Mouse (Mus musculus) ES-E14 (cell line): ENCODE measurements at regions not wholly inside any gene's neighbourhood (a gene's known extent, or its start where the extent isn't known, plus 50 kb on each side); places are given as distances from the start of the nearest gene placed in this dataset.

Experiments
- CHD2 ChIP-seq: IDR thresholded peaks from 2 replicates; pipeline ENCODE4 v1.6.1; 2014; ENCODE audit warnings: mild to moderate bottlenecking, low read depth, low read length, inconsistent platforms
- HCFC1 ChIP-seq: IDR thresholded peaks from 2 replicates; pipeline ENCODE4 v1.6.1; 2012; ENCODE audit warnings: low read length, inconsistent platforms, borderline replicate concordance; ENCODE audit not compliant: insufficient read depth
- MAFK ChIP-seq: IDR thresholded peaks from 2 replicates; pipeline ENCODE4 v1.6.1; 2014; ENCODE audit warnings: mild to moderate bottlenecking, low read depth, low read length, inconsistent platforms; ENCODE audit not compliant: insufficient read depth
- ZC3H11A ChIP-seq: IDR thresholded peaks from 2 replicates; pipeline ENCODE4 v1.6.1; 2012; ENCODE audit warnings: low read depth, mild to moderate bottlenecking, inconsistent platforms, low read length, borderline replicate concordance
- ZNF384 ChIP-seq: IDR thresholded peaks from 2 replicates; pipeline ENCODE4 v1.6.1; 2012; ENCODE audit warnings: low read depth, low read length, inconsistent platforms

GRCm38 (mm10) chr4:70615794-70616193 is 81.0 kb upstream of the Megf9 start:
- no peak for TF ChIP-seq MAFK
- TF ChIP-seq ZNF384: no peak
- TF ChIP-seq ZC3H11A: no peak
- TF ChIP-seq CHD2: no peak
- TF ChIP-seq HCFC1: no peak
